ENCODE assay signal across 1 mouse cellular context in the genomic region with DNA sequence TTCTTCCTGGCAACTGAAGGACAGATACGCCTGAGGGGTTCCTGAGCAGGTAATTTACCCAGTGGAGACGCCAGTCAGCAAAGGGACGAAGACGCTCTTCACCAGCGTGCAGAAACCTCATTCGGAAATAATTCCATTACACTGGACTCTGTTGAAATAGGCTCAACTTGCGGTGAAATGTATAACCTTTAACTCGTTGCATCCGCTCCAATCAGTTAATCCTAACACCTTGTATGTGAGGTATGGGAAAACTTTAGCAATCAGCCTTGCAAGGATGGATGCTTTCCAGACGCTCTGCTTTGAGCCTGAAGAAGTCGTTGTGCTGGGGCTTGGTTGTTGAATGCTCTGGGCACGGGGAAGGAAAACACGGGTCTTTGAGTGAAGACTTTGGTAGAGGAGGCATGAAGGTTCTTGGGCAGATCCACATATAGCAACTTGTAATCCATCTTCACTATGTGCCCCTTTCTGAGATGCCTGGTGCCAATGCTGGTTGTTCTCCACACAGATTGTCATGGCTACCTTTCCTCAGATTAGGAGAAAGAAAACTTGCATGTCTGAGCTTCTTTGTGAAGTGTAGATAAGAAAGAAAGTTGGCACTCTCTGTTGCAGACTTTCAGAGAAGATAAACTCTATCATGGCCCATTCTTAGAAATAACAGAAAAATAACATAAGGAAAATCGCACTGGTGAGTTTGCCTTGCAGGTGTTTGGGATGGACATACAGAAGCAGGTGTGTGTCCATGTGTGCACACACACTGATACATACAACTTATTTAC.
TF ChIP-seq lines count a peak whose summit lies in the region.

No protein-coding gene starts in this region.

TF ChIP-seq in MEL, 35 proteins besides CTCF, POLR2A, EP300 and RAD21 (continued from another document):
- TF ChIP-seq NELFE (IDR thresholded peaks at IDR 0.05; ENCODE audit: low read depth, low read length) (no peak), MYC (IDR thresholded peaks at IDR 0.05; ENCODE audit: low read depth, low read length) (no peak), TBP (IDR thresholded peaks at IDR 0.05; ENCODE audit: low read depth, low read length) (no peak), GATA1 (IDR thresholded peaks at IDR 0.05; ENCODE audit: low read depth, low read length) (peak; percentile 32; the same call in 1 of the 2 replicates), TCF12 (IDR thresholded peaks at IDR 0.05; ENCODE audit: low read depth, low read length) (peak; percentile 84)
TF ChIP-seq in MEL: peak in this region for 4.
